Mouse (Mus musculus): ENCODE results near the gene Tbc1d25.
A peak's percentile ranks its signal among the peaks of the same experiment; 100 is the strongest.

Gene Tbc1d25

GRCm38 (mm10) chrX:8175504-8176385 is at the start of gene Tbc1d25:
Tbc1d25 (minus strand) TSS chrX:8176181.
- DNase-seq (ENCODE audit: low spot score) = peak; percentile 92

- no peak for DNase-seq (ENCODE audit: low spot score)
Observed at GRCm38 (mm10) chrX:8223473-8223872, 47.5 kb upstream of the Tbc1d25 start.

DNA sequence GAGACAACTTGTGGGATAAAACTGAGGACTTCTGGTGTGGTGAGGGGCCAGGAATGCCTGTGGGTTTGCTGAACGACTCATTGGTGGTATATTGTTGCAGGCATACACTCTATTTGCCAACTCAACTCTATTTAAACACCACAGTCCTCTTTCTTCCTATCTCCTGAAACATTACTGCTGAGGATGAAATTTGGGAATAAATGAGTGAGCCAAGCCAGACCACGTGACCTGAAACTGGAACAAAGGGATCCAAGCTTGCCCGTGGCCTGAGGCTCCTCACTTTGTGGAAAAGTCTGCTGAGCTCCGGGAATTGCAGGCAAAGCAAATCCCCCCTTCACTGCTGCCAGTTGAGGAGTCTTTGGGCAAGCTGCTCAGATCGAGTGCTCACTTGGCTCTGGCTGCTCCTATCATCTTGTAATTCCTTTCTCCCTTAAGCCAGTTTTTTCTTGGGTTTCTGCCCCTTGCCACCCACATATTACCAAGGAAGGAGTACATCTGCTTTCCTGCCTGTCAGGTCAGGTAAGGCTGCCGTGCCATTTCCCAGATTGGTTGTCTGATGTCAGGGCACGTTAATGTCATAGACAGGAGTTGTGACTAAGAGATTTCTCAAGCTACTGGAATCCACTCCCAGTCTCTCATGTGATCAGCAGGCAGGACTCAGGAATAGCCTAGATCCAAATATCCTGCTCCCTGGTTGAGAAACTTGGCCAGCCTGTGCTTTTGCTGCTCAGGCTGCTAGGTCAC is 46.9 kb upstream of the Tbc1d25 start:
- peak; percentile 84 for DNase-seq (ENCODE audit: low spot score)

DNA sequence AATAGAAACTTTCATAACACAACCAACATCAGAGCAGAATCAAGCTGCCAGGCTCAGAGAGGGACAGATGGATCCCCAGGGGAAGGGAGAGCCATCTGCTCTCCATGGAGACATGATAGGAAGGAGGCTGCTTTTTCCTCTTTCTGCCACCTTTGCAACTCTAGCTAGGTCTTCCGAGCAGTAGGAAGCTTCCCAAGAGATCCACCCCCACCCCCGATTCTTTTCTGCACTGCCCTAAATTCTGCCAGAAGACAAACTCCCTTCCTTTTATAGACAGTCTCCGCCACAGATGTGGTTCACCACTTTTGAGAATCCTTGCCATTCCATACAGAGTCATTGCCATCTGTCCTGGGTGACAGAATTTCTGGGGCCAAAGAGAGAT is 46.3 kb upstream of the Tbc1d25 start:
- DNase-seq (ENCODE audit: low spot score) = peak; percentile 45

DNA sequence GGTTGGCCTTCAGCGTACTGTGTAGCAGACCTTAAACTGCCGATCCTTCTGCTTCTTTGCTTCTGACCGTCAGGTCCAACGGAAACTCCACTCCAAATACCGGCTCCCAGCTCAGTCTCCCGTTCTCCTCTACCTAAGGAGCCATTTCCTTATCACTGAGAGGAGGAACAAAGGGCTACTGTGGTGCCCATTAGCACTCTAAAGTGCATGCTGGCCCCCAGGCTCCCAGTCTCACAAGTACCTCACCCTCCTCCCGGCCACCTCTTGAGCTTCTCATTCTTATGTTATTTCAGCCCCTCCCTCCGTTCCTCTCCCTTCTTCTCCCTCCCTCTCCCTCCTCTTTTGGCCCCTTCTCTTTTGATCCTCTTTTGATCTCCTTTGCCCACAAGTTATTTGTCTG is 43.7 kb upstream of the Tbc1d25 start:
- DNase-seq (ENCODE audit: low spot score) = no peak

- DNase-seq (ENCODE audit: low spot score) = no peak
Observed at GRCm38 (mm10) chrX:8218114-8218513, 42.1 kb upstream of the Tbc1d25 start.

DNA sequence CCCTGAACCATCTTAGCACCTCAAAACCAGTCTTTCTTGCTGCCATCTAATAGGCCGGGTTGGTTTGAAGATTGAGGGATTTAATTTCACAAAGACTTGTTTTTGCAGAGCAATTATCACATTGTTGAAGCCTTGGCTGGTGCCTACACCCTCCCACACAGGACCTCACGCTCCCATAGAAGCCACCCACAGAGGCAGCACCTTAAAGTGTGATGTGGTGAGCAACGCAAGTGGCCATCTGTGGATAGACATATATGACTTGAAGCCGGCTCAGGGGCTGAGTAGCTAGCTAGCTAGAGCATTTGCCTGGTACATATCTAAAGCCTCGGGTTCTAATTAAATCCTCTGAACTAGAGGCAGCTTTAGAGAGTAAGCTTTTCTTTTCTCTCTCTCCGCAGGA is 41.4 kb upstream of the Tbc1d25 start:
- no peak for DNase-seq (ENCODE audit: low spot score)

- no peak for DNase-seq (ENCODE audit: low spot score)
Observed at GRCm38 (mm10) chrX:8211490-8212207, 35.7 kb upstream of the Tbc1d25 start.

DNA sequence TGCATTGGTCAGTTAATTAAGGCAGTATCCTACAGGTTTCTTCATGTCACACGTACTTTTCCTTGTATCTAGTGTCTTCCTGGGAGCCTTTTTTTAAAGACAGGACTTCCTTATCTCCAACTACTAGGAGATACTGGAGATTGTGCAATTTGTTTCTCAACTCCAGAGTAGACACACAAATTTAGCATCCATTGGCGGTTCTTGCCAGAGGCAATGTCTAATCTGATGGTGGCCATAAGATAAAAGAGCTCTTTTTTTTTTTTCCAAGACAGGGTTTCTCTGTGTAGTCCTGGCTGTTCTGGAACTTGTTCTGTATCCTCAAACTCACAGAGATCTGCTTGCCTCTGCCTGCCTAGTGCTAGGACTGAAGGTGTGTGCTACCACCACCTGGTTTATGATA is 33.7 kb upstream of the Tbc1d25 start:
- no peak for DNase-seq (ENCODE audit: low spot score)

DNA sequence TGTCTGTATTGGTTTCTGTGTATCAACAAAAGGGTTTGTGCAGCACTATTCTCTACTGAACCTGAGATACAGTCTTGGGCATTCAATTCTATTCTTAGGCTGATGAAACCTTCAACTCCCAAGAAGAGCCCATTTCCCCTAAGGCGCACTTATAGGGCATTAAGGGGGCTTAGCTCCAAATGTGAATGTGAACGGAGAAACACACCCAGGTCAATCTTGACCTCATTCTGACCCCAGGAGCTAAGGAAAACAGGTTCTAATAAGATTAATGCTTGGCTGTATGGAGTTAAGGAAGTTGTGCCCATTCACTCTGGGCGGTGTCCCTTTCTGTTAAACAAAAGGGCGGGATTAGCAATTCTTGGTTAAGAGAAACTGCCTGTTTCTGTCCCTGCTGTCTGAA is 31.2 kb upstream of the Tbc1d25 start:
- DNase-seq (ENCODE audit: low spot score) = no peak

DNA sequence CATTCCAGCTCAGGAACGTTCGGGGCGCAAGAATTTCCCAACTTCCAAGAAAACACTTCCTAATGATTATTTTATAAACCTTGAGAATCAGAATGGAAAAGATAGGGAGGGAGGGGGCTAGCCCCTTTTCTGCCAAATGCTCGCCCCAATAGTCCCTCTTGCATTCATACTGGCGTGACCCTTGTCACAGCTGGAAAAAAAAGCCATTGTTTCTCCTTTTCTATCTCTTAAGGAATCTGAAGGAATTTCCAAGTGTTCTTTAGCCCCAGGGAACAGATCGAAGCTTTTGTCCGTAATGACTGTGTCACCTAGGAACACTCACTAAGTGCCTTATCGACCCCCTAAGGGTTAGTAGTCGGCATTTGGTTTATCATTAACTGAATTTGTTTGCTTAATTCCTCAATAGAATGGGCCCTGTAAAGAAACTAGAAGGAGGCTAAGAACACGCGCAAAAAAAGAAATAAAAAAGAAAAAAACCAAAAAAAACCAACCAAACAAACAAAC is 30.8 kb upstream of the Tbc1d25 start:
- no peak for DNase-seq (ENCODE audit: low spot score)

DNA sequence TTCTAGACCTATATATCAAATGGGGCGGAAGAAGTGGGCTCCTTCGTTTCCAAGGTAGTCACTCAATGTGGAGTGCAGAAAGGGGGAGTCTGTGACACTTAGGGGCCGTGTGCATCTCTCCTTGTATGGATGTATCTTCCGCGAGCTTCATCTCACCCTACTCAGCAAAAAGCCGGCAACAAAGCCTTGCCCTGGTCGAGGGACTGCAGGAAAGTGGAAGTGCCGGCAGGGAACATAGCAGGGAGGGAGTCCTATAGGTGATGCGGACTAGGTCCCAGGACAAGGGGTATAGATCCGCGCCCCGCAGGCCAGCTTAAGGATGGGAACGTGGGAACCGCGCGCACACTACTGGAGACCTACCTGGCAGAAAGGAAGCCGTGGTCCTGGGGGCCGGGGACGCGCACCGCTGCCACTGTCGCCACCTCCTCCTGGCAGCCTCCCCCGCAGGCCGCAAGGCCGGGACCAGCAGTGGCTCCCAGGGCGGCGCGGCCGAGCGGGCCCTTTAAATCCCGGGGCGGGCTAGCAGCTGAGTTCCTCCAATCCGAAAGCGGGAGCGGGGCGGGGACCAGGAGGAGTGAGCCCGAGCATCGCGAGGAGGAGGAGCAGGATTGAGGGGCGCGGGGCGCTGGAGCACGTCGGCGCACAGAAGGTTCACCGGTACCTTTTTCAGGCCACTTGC is 30.2 kb upstream of the Tbc1d25 start, which contains the start of gene Porcn:
Porcn (minus strand) TSS at position 511 of the 679 bp plus-strand sequence.
- DNase-seq (ENCODE audit: low spot score) = peak; percentile 71

DNA sequence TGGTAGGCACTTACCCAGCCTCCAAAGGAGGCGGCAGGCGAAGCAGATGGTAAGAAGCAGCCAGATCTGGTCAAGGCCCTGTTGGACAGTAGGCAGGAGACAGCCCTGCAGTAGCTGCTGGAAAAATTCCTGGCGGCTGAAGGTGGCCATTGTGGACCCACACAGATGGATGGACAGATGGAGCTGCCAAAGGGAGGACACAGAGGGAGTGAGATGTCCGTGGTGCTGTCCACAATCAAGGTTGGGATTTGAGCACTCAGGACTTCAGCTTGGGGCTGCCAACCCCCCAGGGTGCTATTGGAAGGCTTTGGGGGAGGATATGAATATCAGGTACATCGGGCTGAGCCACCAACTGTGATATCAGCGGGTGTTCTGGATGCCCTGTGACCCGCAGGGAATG is 29.6 kb upstream of the Tbc1d25 start:
- DNase-seq (ENCODE audit: low spot score) = no peak

GRCm38 (mm10) chrX:8205088-8205487 is 29.1 kb upstream of the Tbc1d25 start:
- DNase-seq (ENCODE audit: low spot score) = no peak

DNA sequence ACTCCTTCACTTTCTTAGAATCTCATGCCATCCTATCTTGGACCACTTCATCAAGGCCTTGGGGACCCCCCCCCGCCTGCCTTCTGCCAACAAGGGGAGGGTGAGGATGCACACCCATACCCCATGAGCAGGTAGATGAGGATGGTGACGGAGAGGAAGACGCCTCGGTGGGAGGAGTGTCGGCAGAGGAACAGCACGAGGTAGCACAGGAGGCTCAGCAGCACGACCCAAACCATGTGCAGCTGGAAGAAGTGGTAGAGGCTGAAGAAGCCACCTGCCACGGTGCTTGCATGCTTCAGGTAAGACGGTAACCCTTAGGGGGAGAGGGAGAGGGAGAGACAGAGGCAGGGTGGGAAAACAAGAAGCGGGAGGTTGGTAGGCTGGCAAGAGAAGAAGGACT is 28.1 kb upstream of the Tbc1d25 start:
- no peak for DNase-seq (ENCODE audit: low spot score)

- no peak for DNase-seq (ENCODE audit: low spot score)
Observed at GRCm38 (mm10) chrX:8203105-8203504, 27.1 kb upstream of the Tbc1d25 start.

- DNase-seq (ENCODE audit: low spot score) = no peak
Observed at GRCm38 (mm10) chrX:8193419-8193723, 17.4 kb upstream of the Tbc1d25 start, which contains the start of gene Ebp. Ebp (minus strand) TSS chrX:8193512.

DNA sequence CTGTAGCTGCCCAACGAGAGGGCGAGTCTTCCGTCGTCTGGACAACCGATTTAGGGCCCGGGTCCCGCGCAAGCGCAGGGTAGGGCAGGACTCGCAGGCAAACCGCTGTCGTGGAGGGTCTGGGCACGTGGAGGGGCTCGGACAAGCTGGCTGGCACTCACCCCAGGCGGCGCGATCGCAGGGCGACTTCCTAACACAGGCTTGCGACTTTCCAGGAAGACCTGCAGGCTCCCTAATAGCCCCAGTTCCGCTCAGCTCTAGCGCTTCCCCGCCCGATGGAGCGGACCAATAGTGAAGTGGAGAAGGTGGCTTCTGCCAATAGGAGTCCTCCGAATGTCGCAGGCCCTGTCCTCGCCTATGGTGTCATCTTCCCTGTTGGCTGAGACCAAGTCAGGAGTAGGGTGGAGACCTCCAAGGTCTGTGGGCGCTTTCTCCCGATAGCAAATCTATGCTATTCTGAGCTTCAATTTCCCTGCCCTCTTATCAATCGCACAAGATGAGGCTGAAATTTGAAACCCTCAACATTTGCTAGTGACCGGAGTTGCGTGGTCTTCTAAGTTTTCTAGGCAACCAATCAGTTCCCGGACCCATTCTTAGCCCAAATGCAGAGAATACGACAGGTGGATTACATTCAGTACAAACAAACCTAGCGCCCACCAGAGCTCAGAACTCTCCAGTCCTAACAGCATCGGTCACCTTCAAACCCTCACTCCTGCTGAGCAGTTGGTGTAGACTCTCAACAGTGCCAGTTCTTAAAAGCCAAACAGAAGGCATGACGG is 16.8 kb upstream of the Tbc1d25 start:
- DNase-seq (ENCODE audit: low spot score) = peak; percentile 81

- no peak for DNase-seq (ENCODE audit: low spot score)
Observed at GRCm38 (mm10) chrX:8192126-8192639, 16.2 kb upstream of the Tbc1d25 start.

DNA sequence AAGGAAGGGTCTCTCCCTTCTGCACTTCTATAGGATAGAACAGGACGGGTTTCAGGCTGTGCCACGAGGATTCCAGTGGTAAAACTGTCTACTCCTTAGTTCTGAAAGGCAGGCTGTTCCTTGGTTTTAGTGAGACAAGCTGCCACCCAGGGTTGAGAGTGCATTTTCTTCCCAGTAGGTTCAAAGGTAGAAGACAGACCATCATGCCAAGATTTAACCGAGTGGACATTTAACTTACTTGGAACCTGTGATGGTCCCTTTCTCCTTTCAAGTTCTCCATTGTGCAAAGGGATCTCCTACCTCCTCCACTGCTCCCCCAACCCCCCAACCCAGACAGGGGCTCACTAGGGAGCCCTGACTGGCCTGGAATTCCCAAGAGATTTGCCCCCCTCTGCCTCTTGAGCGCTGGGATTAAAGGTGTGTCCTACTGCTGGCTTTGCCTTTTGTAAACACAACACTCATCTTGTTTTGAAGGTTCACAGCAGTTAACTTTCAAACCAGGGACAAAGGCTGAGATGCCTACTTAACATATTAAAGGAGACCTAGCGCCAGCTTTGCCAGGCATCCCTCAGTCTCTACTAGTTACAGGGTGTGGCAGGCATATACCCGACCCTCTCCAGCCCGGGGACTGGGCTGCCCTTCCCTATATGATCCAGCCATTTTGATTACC is 7.0 kb upstream of the Tbc1d25 start:
- DNase-seq (ENCODE audit: low spot score) = no peak
